Mouse (Mus musculus): ENCODE results near the gene Samm50.
A peak's percentile ranks its signal among the peaks of the same experiment; 100 is the strongest.

Samm50 gene

GRCm38 (mm10) chr15:84241520-84241919, 49.5 kb downstream of the Samm50 start:
- DNase-seq: no peak

- no peak for DNase-seq
These were observed 53.1 kb downstream of the Samm50 start for GRCm38 (mm10) chr15:84245104-84245503.

GRCm38 (mm10) chr15:84246195-84246594, 54.2 kb downstream of the Samm50 start:
- no peak for DNase-seq

GRCm38 (mm10) chr15:84247309-84247708, 55.3 kb downstream of the Samm50 start:
- no peak for DNase-seq

- peak; percentile 48 to 72 for DNase-seq
These were observed 59.2 kb downstream of the Samm50 start for GRCm38 (mm10) chr15:84251227-84251626.

- DNase-seq: no peak
These were observed 60.6 kb downstream of the Samm50 start for GRCm38 (mm10) chr15:84252645-84253044.

- peak; percentile 27 to 42 for DNase-seq
These were observed 61.7 kb downstream of the Samm50 start for GRCm38 (mm10) chr15:84253757-84254156.

- no peak for DNase-seq
These were observed 62.3 kb downstream of the Samm50 start for GRCm38 (mm10) chr15:84254387-84254786.

GRCm38 (mm10) chr15:84256254-84256850, 64.3 kb downstream of the Samm50 start:
- no peak for DNase-seq

- no peak for DNase-seq
These were observed 64.8 kb downstream of the Samm50 start for GRCm38 (mm10) chr15:84256864-84257263.

- DNase-seq: no peak
These were observed 66.7 kb downstream of the Samm50 start for GRCm38 (mm10) chr15:84258602-84259355.

GRCm38 (mm10) chr15:84260123-84260822, 68.2 kb downstream of the Samm50 start:
- DNase-seq: peak; percentile 46 to 64

- DNase-seq: no peak
These were observed 70.6 kb downstream of the Samm50 start for GRCm38 (mm10) chr15:84262630-84263029.

GRCm38 (mm10) chr15:84263573-84263972, 71.5 kb downstream of the Samm50 start:
- DNase-seq: no peak

- DNase-seq: no peak
These were observed 73.1 kb downstream of the Samm50 start for GRCm38 (mm10) chr15:84265141-84265540.

- DNase-seq: no peak
These were observed 74.2 kb downstream of the Samm50 start for GRCm38 (mm10) chr15:84266290-84266689.
